Mouse (Mus musculus) erythroid progenitor cell, adult 5-6 weeks (primary cell): ENCODE measurements around the gene Slc22a5. TPM values are rescaled to one million over a fixed set of nuclear protein-coding genes. Genes with fewer than 3 reads are reported as not detected.

Source experiments
- ATAC-seq: replicated peaks from 2 replicates; pipeline ENCODE4 v1.8.0; 2016; ENCODE audit warnings: moderate number of reproducible peaks, mild to moderate bottlenecking, moderate TSS enrichment, inconsistent platforms; ENCODE audit not compliant: poor library complexity, low FRiP score, severe bottlenecking
- total RNA-seq, 2 experiments: library from RNA; stranded (forward) in 1 of 2; stranded (reverse) in 1 of 2; fragments of 150-400 nt in 1 of 2; fragments of 186-747, 209-891 nt in 1 of 2; gene quantifications; 2 replicates each; pipeline versions ENCODE4 v1.2.3 to v1.2.4; 2015 to 2017; ENCODE audit warnings: low replicate concordance in 2 of 2

The Slc22a5 gene
- total RNA-seq (2015; ENCODE audit: low replicate concordance) (2.1 and 3.2 TPM in 2 replicates), total RNA-seq (2017; ENCODE audit: low replicate concordance) (3.2 and 3.7 TPM in 2 replicates)

DNA sequence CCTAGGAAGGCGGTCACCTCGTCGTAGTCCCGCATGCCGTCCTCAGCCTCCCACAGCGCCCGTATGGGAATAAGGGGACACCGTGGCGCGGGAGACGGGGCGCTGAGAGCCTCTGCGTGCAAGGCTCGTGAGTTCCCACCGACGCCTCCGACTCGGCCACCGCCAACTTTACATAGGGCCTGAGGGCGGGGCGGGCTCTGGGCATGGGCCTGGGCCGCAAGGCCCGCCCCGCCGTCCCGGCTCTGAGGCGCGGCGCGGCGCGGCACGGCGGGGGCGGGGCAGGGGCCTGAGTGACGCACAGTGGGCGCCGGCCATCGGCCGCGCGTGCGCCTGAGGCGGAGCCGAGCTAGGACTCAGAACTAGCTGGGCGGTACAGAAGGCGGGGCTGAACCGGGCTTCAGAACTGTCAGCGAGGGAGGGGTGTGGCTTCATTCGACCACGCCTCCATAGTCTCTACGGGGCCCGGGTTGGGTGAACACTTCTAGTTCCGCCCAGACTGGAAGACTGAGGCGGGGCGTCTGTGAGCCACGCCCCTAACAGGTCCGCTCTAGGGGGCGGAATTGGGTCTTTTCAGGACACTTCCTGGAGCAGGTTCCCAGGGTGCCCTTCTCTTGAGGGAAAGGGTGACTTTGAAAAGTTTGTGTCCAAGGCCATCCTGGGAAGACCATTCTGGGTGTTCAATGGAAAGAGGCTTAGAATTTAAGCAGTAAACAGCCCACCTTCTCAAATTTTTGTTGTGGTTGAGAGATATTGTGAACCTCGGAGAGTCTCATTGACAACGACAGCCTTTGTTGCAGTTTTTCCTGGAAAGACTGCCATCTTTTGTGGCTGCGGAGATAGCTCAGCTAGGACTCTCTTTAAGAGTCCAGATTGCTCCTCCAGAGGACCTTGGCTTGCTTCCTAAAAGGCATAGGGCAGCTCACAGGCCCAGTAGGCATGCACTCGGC is at the start of gene Slc22a5:
TSS of gene Slc22a5 (minus strand) at position 156 of the 947 bp plus-strand sequence.
- ATAC-seq: peak; percentile 89

DNA sequence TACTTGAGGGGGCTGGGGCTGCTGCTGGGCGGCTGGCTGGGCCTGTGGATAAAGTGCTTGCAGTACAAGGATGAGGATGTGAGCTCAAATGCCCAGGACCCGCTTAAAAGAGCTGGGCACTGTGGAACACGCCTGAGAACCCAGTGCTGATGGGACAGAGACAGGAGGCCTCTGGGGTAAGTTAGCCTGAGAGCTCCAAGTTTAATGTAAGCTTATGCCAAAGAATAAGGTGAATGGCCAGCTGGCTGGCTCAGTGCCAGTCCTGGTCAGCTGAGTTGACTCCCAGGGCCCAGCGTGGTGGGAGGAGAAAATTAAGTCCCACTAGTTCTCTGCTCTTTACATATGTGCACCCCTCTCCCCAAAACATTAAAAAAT is 40.5 kb upstream of the Slc22a5 start:
- peak; percentile 25; the same call in 1 of the 2 replicates for ATAC-seq

DNA sequence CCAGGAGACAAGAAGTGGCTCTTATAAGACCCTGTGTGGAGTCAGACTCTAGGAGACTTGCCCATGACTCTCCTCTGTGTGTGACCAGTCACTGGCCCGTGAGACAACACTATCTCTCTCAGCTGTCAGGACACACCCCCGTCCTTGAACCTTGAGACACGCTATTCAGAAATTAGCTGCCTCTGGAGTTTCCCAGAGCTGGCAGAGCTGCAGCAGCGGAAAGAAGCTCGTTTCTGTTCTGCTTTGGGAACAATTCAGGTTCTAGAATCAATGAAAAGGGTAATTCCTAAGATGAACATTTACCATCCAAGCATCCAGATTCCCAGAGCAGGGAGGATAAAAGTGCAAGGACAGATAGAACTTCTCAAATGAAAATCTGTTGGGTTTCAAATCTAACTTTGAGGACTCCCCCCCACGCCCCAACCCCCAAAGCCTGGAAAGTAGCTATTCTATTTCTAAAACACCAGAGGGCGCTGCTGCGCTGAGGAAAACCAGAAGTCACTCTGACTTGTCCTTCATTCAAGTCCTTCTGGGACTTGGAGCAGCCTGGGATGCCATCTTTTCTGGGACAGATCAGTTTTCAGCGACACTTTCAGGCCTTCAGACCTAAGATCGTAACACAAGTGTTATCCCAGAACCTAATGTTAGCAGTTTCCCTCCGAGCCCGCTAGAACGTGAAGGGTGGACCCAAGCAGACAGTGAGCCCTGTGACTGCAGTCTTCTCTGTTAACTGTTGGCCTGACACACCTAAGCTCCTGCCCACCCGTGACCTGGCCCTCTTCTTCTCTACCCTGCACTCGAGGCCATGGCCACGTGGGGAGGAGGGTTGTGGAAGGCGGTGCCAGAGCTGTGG is 39.9 kb upstream of the Slc22a5 start:
- ATAC-seq: 0 out of 2 replicates have a peak, but pooled peaks have one; percentile 57

DNA sequence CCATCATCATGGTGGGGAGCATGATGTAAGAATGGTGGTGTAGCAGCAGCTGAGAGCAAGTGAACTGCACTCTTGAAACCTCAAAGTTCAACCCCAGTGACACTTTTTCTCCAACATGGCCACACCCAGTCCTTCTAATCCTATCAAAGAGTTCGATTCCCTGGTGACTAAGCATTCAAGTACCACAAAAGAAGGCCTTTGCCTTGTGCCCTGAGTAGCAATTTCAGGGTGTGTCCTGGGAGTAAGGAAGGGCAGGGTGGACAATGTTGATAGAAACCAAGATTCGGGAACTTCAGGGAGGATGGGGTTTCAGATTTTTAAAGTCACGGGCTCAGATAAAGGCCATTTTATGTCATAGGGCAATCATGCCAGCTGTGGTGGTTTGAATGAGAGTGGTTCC is 38.3 kb upstream of the Slc22a5 start:
- no peak for ATAC-seq

DNA sequence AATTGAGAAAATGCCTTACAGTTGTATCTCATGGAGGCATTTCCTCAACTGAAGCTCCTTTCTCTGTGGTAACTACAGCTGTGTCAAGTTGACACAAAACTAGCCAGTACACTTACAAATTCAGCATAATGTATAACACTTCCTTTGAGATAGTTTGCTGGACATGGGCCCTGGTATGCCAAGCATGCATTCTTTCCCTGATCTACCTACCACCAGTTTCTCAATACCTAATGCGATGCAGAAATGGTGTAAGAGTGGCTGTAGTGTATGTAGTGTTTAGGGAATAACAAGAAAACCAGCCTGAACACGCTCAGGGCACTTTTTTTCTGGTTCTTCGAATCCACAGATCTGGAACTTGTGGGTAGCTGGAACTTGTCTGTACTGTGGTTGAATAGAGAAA is 37.1 kb upstream of the Slc22a5 start:
- ATAC-seq: no peak

DNA sequence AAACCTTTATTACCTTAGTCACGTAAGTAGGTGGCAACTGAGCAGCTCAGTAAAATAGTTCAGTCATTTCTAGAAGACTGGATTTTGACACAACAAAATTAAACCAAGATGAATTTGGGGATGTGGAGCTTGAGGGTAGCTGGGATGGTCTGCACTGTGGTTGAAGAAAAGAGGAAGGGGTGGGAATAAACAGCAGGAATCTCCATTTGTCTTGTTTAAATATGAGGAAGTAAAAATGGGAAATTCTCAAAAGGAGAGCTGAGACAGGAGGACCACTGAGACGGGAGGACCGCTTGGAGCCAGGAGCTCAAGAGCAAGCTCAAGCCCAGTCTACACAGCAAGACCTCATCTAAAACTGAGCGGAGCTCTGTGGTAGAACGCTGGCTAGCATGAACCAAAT is 34.8 kb upstream of the Slc22a5 start:
- ATAC-seq: no peak

DNA sequence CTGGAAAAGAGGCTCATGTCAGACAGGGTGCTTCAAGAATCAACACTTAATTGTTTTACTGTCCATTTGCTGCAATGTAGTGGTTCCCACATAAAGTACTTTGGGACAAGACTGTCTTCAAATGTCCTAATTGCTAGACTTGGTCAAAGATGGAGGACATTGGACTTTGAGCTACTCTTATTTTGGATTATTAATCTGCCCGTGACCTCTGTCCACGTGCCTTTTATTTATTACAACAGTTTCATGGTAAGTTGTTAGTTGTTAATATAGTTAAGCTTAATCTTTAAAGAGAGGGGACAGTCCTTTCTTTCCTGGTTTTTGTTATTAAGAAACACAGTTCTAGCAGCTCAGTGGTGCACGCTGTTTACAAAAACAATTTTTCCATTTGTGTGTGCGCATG is 27.4 kb upstream of the Slc22a5 start:
- no peak for ATAC-seq

DNA sequence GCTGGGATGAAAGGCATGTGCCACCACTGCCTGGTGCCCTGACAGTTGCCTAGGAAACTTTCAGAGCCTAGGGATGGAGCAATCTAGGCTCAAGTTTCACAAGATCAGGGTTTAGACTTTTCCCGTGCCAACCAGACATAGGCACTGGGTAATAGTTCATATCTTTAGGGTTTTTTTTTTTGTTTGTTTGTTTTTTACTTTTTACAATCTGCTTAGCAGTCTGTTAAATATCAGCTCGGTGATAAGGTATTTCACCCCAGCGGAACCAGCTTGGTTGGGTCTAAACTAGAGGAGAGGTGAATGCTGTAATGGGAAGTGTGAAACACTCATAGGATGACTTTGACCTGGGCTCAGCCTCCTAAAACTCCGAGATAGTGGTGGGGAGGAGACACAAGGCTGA is 19.6 kb upstream of the Slc22a5 start:
- no peak for ATAC-seq

DNA sequence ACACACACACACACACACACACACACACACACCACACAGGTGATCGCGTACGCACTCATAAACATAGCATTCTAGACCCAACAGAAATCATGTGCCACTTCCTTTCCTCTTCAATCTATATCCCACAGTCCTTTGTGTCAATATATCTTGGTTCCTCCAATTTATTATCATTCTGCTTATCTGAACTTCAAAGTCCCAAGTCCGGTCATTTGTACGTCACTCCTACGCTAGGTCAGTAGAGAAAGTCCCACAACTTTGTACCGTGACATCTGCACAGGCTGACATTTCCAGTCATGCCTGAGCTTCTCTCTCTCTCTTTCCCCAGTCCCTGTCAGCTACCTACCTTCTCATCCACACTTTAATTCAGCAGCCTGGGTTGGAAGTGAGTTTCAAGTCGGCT is 17.2 kb upstream of the Slc22a5 start:
- no peak for ATAC-seq

DNA sequence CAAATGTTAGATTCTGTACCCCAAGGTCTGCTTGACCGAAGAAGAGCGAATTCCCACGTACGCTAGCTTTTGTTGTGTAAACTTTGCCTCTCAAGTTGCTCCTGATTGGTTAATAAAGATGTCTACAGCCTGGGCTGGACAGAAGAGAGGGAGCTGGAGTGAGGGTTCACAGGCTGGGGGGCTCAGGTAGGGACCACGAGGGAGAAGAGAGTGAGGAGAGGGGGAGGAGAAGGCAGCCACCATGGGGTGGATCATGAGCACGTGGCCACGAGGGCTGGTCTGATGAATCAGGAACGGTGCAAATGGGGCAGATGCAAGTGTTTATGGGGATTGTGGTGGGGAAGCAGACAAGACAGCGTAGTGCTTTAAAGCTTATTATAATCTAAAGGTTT is 13.1 kb upstream of the Slc22a5 start:
- ATAC-seq: no peak

DNA sequence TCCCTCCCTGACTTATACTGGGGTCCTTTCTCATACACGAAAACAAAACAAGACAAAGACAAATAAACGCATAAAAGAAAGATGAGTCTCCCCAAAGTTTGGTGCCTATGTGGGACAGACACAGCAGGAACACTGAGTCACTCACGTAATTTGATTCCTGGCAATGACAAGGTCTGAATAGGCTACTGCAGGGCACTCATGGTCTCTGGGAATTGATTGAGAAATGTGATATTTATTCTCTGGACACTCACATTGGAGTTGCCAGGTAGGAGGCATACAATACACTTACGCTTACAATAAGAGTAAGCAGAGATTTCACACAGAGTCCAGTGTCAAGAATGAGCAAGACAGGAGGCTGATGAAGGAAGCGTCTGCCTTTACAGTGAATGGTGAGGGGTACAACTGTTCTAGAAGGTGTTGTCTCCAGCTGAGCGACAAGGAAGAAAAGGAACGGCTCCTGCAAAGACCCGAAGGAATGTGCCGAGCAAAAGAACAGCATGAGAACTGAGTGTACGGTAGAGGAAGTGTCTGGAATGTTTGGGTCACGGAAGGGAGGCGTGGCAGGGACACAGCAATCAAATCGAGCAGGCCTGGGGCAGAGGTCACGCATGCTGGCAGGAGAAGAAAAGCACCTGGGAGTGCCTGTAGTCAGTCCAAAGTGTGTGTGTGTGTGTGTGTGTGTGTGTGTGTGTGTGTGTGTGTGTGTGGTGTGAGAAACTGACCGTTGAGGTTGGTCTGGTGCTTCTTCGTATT is 12.5 kb upstream of the Slc22a5 start:
- no peak for ATAC-seq

DNA sequence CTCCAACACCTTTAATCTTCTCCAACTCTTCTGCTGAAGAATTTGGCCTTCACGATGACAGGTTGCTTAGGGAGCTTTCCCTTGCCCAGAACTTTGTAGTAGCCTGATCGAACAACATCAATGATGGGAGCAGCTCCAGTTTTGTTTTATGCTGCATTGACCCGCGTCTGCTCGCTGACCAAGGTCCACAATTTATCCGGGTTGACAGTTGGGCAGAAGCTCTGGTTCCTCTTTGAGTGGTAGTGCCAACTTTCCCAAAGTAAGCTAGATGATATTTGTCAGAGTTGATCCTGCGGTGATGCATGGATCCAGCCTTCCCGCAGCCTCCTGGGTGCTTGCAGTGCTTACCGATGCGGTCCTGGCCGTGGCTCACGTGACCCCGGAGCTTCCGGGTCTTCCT is 11.3 kb upstream of the Slc22a5 start:
- no peak for ATAC-seq

DNA sequence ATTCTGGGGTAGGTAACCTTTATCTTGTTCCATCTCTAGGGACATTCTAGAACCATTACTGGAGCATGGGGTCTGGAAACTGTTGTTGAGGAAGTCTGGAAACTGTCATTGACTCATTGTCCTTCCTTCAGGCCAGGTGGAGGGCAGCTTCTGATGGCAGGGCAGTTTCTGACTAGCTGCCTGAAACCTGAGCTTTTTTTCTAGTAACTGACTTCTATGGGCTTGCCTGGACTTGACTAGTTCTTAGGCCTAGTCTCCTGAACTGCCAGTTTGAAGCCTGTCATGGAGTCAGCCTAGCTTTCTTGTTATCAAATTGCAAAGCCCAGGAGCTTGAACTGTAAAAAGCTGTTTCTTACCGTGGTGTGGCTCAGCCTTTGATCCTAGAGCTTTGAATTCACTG is 9.5 kb upstream of the Slc22a5 start:
- ATAC-seq: no peak

DNA sequence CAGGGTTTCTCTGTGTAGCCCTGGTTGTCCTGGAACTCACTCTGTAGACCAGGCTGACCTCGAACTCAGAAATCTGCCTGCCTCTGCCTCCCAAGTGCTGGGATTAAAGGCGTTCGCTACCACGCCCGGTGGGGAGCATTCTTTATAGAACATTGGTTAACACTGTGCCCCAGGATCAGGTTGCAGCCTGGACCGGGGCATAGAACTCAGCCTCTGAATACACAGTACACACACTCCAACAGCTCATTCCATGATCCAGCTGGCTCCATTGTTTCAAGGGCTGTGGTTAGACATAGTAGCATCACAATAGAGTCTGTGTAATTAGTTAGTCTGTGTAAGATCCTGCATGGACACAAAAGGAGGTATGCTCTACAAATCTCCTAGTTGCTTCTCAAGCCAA is 8.5 kb upstream of the Slc22a5 start:
- no peak for ATAC-seq

DNA sequence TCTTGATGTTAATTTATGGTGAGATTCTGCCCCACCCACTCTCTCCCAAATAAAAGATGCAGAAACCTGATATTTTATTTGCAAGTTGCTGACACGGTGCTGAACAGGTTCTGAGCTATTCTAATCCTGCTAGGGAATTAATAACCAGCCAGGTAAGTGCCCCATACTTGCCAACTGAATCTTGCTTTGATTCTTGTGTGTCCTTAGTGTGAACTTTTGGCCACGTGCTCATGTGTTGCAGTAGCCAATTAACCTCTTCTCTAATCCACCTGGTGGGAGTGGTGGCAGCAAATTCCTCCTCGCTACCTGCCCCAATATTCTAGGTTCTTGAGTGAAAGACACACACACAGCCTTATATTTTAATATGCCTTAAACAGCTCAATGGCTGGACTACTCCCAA is 7.5 kb upstream of the Slc22a5 start:
- ATAC-seq: no peak

DNA sequence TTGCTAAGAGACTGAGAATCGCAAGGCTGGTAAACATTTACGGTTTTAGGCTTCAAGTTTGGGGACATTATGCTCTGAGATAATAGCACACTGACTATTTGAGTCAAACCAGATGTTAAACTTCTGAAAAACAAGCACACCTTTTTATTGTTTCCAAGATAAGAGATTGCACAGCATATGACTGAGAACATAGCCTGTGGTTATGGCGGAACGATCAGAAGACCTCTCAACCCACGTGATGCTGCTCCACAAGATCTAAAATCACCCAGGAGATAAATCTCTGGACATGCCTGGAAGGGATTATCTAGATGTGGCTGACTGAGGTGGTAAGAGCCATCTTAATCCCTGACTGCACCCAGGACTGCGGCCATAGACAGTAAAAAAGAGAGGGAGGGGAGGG is 5.5 kb upstream of the Slc22a5 start:
- no peak for ATAC-seq

DNA sequence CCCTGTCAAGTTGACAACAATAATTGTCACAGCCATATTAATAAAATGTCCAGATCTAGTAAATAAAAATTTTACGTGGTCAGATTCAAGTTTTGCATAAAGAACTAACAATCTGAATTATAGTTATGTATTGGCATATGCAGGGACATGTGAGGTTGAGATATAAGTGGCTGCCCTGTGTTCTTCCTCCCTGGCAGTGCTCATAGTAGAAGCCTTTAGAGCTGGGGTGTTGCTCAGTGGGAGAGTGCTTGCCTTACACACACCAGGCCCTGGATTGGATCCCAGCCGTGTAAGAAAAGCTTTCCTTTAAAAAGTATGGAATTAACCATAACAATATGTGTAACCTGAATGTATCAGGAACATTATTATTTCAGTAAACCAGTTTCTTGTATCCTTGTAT is 2.0 kb upstream of the Slc22a5 start:
- ATAC-seq: no peak

DNA sequence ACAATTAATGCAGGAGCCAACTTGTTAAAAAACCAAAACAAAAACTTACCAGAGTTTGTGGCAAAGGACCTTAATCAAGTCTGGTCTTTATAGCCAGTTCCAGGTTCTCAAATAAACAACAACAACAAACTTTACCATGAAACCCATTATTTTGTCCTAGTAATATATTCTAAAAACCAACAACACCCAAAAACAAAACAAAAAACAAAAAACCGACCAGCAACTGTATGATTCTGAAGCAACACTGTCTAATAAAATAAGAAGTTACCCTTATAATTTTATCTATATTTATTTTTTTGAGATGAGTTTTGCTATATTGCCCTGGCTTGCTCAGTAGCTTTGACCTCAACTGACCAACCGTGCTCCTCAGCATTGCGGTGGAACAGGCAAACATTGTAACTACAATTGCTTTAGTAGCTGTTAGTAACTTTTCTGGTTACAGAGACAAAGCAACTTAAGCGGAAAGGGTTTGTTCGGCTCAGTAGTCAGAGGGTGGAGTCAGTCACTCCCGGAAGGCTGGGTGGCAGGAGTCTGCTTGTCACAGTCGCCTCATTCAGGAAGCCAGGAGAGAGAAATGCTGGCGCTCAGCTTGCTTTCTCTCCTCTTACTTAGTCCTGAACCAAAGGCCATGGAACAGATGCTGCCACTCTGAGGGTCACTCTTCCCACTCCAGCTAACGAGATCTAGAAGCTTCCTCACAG is 1.4 kb upstream of the Slc22a5 start:
- ATAC-seq: peak; percentile 53

DNA sequence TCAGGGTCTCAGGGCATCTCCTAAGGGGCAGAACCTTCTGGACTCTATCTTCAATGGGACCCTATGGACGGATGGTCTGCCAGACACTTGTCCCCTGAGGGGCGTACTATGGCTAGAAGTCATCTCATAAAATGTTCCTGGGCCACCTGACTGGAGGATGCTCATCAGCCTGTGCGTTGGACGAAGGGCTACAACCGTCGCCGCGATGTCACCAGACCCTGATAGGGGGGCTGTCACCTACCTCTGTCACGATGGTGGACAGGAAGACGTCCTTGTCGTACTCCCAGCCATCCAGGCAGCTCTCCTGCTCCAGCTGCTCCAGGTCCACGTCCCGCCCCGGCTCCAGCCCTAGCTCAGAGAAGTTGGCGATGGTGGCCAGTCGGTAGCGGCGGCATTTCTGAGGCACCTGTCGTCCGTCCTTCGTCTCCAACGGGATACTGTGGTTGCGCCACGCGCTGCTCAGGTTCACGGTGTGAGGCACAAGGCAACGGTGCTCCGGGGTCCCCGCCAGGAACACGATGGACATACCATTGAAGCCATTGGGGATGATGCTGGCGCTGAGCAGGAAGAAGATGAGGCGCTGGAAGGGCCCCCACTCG is 455 bp downstream of the Slc22a5 start:
- peak; percentile 37 for ATAC-seq
